Mouse (Mus musculus) layer of hippocampus, adult 2 months (tissue): ENCODE measurements around the gene Smok3b. TPM values are rescaled to one million over a fixed set of nuclear protein-coding genes. Genes with fewer than 3 reads are reported as not detected.

Experiments used
- DNase-seq, 2 experiments: peaks; one replicate each; pipeline ENCODE4 v3.0.0; 2022; ENCODE audit warnings: low spot score in 2 of 2
- H3K27ac ChIP-seq: fragments of 200-600 bp; 2 replicates; pipeline ENCODE4 v1.8.1; 2022
- H3K4me3 ChIP-seq: fragments of 200-600 bp; 2 replicates; pipeline ENCODE4 v1.8.1; 2022; ENCODE audit warnings: mild to moderate bottlenecking
- CTCF ChIP-seq: fragments of 200-600 bp; conservative IDR thresholded peaks from 2 replicates; pipeline ENCODE4 v1.8.1; 2022; ENCODE audit warnings: antibody characterized with exemption, mild to moderate bottlenecking, moderate library complexity
- total RNA-seq, 2 experiments: library from RNA; stranded (reverse); gene quantifications; 2 replicates each; pipeline ENCODE4 v1.2.3; 2021

Gene Smok3b
- total RNA-seq, 2 experiments from 2014 or later: not detected

- no peak overlapping the region for H3K4me3 ChIP-seq
- no peak for DNase-seq
- no peak for TF ChIP-seq CTCF
- no peak overlapping the region for H3K27ac ChIP-seq
Observed at GRCm38 (mm10) chr5:138092771-138093170, 71.5 kb downstream of the Smok3b start.

GRCm38 (mm10) chr5:138094474-138094873, 73.2 kb downstream of the Smok3b start:
- DNase-seq: no peak
- no peak for TF ChIP-seq CTCF
- no peak overlapping the region for H3K4me3 ChIP-seq

More at GRCm38 (mm10) chr5:138094474-138094873, 73.2 kb downstream of the Smok3b start:
- no peak overlapping the region for H3K27ac ChIP-seq

Other genes with a start within 250 kb of the Smok3b start
- 10 to 100 TPM; 19.8 to 25.4 TPM for gene Ppp1r35, start 242.6 kb upstream of the Smok3b start, total RNA-seq
- gene Mepce, start 233.8 kb upstream of the Smok3b start, total RNA-seq: 10 to 100 TPM; 43.6 to 49.2 TPM
- 1 to 10 TPM; 5.7 to 8.1 TPM for gene Zcwpw1, start 233.6 kb upstream of the Smok3b start, total RNA-seq
- 1 to 10 TPM in 1 of 2 experiments, under 1 TPM in 1; 0.54 to 1.1 TPM for gene Pilra, start 185.1 kb upstream of the Smok3b start, total RNA-seq
- not detected for gene Pilrb1, start 163.3 kb upstream of the Smok3b start, total RNA-seq
- gene Pilrb2, start 149.6 kb upstream of the Smok3b start, total RNA-seq: not detected
- gene Cyp3a13, start 99.8 kb upstream of the Smok3b start, total RNA-seq: under 1 TPM; 0.22 to 0.23 TPM
- 10 to 100 TPM; 23.1 to 24.3 TPM for gene Gjc3, start 58.3 kb upstream of the Smok3b start, total RNA-seq
- not detected for gene Azgp1, start 39.9 kb upstream of the Smok3b start, total RNA-seq
- gene Smok3a, start 168 bp upstream of the Smok3b start, total RNA-seq: not detected
- not detected for gene Smok3c, start 31.8 kb downstream of the Smok3b start, total RNA-seq
- gene Zkscan1, start 63.7 kb downstream of the Smok3b start, total RNA-seq: 10 to 100 TPM; 39.7 to 42.3 TPM
- gene Zscan21, start 95.5 kb downstream of the Smok3b start, total RNA-seq: 10 to 100 TPM; 13.7 to 16.2 TPM
- gene Zfp113, start 134.3 kb downstream of the Smok3b start, total RNA-seq: 10 to 100 TPM; 13.4 to 14.6 TPM
- 100 to 1,000 TPM; 141 to 145 TPM for gene Cops6, start 139.6 kb downstream of the Smok3b start, total RNA-seq
- gene Ap4m1, start 150.6 kb downstream of the Smok3b start, total RNA-seq: 10 to 100 TPM; 25.6 to 26.2 TPM
- gene Mcm7, start 151.0 kb downstream of the Smok3b start, total RNA-seq: 10 to 100 TPM; 18.6 to 18.8 TPM
- gene Taf6, start 166.0 kb downstream of the Smok3b start, total RNA-seq: 10 to 100 TPM; 42.0 to 42.2 TPM
- 10 to 100 TPM; 13.4 to 16.5 TPM for gene Cnpy4, start 166.1 kb downstream of the Smok3b start, total RNA-seq
- gene Mblac1, start 172.9 kb downstream of the Smok3b start, total RNA-seq: 1 to 10 TPM; 8.2 to 8.4 TPM
- not detected for gene Nxpe5, start 204.5 kb downstream of the Smok3b start, total RNA-seq
- 10 to 100 TPM; 60.0 to 60.9 TPM for gene Lamtor4, start 234.1 kb downstream of the Smok3b start, total RNA-seq
- gene BC037034, start 242.6 kb downstream of the Smok3b start, total RNA-seq: 10 to 100 TPM; 68.1 to 77.0 TPM